Mouse (Mus musculus): ENCODE measurements at regions not wholly inside any gene's neighbourhood (a gene's known extent, or its start where the extent isn't known, plus 50 kb on each side); places are given as distances from the start of the nearest gene placed in this dataset.

GRCm38 (mm10) chr16:78490245-78490644 lies 86.3 kb downstream of the D16Ertd472e start:
- DNase-seq (ENCODE audit: low spot score) = peak; percentile 61

GRCm38 (mm10) chr16:78489604-78490003 lies 86.9 kb downstream of the D16Ertd472e start:
- no peak for DNase-seq (ENCODE audit: low spot score)

GRCm38 (mm10) chr16:78486531-78486930 lies 90.0 kb downstream of the D16Ertd472e start:
- no peak for DNase-seq (ENCODE audit: low spot score)

GRCm38 (mm10) chr16:78484319-78484718 lies 92.2 kb downstream of the D16Ertd472e start:
- DNase-seq (ENCODE audit: low spot score) = no peak

- no peak for DNase-seq (ENCODE audit: low spot score)
Observed at GRCm38 (mm10) chr16:78481571-78481970, 94.9 kb downstream of the D16Ertd472e start.

- no peak for DNase-seq (ENCODE audit: low spot score)
Observed at GRCm38 (mm10) chr16:78481065-78481464, 95.4 kb downstream of the D16Ertd472e start.

GRCm38 (mm10) chr16:78480261-78480660 lies 96.2 kb downstream of the D16Ertd472e start:
- DNase-seq (ENCODE audit: low spot score) = no peak

GRCm38 (mm10) chr16:78473456-78473855 lies 96.5 kb upstream of the Btg3 start:
- DNase-seq (ENCODE audit: low spot score) = peak; percentile 79

- no peak for DNase-seq (ENCODE audit: low spot score)
Observed at GRCm38 (mm10) chr16:78459996-78460395, 83.0 kb upstream of the Btg3 start.

- DNase-seq (ENCODE audit: low spot score) = no peak
Observed at GRCm38 (mm10) chr16:78457731-78458151, 80.7 kb upstream of the Btg3 start.

GRCm38 (mm10) chr16:78456345-78456744 lies 79.4 kb upstream of the Btg3 start:
- DNase-seq (ENCODE audit: low spot score) = no peak

GRCm38 (mm10) chr16:78454509-78454908 lies 77.5 kb upstream of the Btg3 start:
- DNase-seq (ENCODE audit: low spot score) = no peak

- DNase-seq (ENCODE audit: low spot score) = peak; percentile 45
Observed at GRCm38 (mm10) chr16:78452303-78452702, 75.3 kb upstream of the Btg3 start.

GRCm38 (mm10) chr16:78451750-78452149 lies 74.8 kb upstream of the Btg3 start:
- DNase-seq (ENCODE audit: low spot score) = no peak

GRCm38 (mm10) chr16:78451251-78451650 lies 74.3 kb upstream of the Btg3 start:
- DNase-seq (ENCODE audit: low spot score) = peak; percentile 47

GRCm38 (mm10) chr16:78449231-78449630 lies 72.2 kb upstream of the Btg3 start:
- DNase-seq (ENCODE audit: low spot score) = no peak

- DNase-seq (ENCODE audit: low spot score) = no peak
Observed at GRCm38 (mm10) chr16:78443262-78443661, 66.3 kb upstream of the Btg3 start.

- no peak for DNase-seq (ENCODE audit: low spot score)
Observed at GRCm38 (mm10) chr16:78442830-78443229, 65.8 kb upstream of the Btg3 start.

GRCm38 (mm10) chr16:78441961-78442360 lies 65.0 kb upstream of the Btg3 start:
- DNase-seq (ENCODE audit: low spot score) = no peak

- no peak for DNase-seq (ENCODE audit: low spot score)
Observed at GRCm38 (mm10) chr16:78435707-78436106, 58.7 kb upstream of the Btg3 start.

GRCm38 (mm10) chr16:78427470-78428041 lies 50.6 kb upstream of the Btg3 start:
- DNase-seq (ENCODE audit: low spot score) = peak; percentile 41

Measured in urinary bladder, postnatal 14 days (tissue).